Mouse (Mus musculus): ENCODE results near the gene Raly.

- no peak for TF ChIP-seq EP300 (IDR thresholded peaks at IDR 0.05; ENCODE audit: insufficient read depth, low read depth, low read length)
- no peak for TF ChIP-seq POLR2A (IDR thresholded peaks at IDR 0.05; ENCODE audit: insufficient read depth, low read depth, low read length)
Measured at GRCm38 (mm10) chr2:154863672-154864071, 72.8 kb downstream of the Raly start.

All from heart, adult 2 months (tissue).